Mouse (Mus musculus) frontal cortex, postnatal 25 days (tissue): ENCODE results near the gene Arl6ip1.
"Not testable (repeated sequence)": the region's sequence is repeated elsewhere in the genome, so short reads cannot be mapped to it uniquely, and the experiment has no call there.

Experiments used
- DNase-seq, 2 experiments: peaks; one replicate each; pipeline ENCODE4 v3.0.0; 2022; ENCODE audit warnings: low spot score in 2 of 2

Arl6ip1 gene

DNA sequence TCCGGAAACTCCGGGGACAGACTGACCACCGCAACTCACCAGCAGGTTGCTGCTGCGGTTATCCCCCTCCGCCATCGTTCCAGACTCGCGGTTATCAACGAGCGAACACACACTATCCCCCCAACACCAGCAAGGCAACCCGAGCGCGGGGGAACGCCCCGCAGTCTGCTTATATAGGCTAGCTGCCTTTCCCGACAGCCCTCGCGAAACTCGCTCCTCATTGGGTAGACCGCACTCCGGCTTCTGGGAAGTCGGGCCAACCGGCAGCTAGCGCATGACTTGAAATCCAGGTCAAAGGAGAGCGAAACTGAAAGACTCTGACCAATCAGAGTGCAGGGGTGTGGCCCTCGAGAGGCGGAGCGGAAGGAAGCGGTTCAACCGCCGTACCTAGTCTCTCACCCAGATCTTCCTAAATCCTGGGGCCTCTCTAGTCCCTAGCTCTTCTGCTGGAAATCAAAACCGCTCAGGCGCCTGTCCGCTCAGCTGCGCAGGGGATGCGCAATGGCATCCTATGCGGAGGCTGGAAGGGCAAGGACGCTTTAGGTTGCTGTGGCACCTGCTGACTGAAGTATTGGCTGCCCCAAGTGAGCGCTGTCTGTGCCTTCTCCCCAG, at the start of gene Arl6ip1:
Gene Arl6ip1 (minus strand): TSS at position 233 of the 612 bp plus-strand sequence.
- peak; percentile 90 to 94 for DNase-seq

DNA sequence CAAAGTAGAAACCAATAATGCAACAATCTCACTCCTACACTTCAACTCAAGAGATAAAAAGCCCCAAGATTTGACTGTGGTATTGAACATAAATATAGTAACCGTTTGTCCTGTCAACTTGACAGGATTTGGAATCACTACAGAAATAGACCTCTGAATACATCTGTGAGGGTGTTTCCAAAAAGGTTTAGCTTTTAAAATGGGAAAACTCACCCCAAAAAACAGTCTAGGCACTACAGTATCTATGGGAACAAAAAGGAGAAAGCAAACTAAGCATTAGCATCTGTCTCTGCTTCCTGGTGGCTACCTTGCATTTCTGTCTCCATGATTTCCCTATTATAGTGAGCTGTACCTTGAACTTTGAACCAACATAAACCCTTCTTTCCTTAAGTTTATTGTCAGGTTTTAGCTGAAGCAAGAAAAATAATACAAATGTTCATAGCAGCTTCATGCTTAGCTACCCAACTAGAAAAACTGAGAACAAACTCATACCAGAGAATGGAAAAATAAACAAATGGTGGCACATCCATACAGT, 46.4 kb upstream of the Arl6ip1 start:
- no peak for DNase-seq

DNA sequence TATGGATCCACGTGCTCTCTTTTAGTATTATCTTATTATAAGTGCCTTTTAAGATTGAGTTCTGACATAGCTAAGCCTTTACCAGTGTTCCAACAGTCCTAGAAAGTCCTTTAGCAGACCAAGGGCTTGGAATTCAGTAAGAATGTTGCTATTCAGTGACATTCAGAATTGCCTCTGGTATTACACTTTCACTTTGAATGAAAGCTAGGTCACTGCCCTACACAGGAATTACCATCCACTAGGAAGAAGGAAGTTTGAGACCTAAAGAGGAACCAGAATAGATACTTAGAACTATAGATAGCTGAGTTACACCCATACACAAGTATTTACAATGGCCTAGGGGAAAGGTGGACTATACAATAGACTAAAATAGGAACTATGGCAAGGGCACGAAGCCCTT, 40.7 kb upstream of the Arl6ip1 start:
- not testable (repeated sequence) for DNase-seq

DNA sequence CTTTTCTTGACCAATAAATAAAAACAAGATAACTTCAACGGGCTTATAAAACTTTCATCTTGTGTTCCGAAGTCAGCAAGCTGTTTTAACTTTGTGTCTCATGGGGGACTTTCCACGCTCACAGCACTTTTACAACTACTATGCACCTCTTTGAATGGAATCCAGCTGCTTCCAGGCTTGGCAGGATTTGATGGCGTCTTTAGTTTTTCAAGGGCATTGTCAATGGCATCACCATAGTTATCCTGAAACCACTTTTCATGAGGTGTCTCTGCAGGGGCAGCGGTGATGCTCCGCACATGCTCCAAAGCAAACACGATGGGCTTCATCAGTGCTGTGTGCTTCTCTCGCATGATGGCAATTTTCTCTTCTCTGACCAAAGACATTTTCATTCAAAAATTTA, 33.5 kb upstream of the Arl6ip1 start:
- DNase-seq = no peak

DNA sequence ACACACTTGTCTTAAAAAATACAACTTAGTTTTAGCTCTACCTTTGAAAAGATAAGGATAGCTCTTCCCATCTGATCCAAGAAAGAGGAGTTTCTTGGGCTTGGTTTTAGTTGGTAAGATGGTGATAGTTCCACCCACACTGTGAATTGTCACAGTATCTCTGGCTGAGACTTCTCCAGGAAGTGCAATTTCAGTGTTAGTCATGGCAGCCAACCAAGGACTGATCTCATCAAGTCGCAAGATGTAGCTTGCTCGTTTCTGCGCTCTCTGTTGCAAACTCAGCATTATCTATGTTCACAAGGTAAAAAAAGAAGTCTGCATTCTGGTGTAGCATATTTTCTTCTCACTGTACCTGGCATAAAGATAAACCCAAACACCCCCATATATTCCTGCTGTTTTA, 30.7 kb upstream of the Arl6ip1 start:
- DNase-seq = peak in 1 of 2 experiments; percentile 16

DNA sequence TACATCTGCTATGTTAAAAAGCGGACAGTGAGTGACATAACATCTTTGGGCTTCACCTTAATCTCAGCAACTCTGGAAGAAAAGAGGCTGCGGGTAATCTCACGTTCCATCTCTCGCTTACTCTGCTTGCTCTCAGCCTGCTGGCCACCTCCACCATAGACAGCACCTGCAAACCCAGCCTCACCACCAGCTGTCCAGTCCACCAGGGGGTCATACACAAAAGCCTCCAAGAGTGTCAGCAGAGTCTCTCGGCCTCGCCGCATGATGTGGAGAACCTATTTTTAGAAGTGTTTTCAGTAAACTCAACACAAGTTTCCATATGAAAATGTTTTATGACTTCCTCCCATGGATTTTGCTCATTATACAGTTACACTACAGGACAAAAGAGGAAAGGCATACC, 27.0 kb upstream of the Arl6ip1 start:
- no peak for DNase-seq

DNA sequence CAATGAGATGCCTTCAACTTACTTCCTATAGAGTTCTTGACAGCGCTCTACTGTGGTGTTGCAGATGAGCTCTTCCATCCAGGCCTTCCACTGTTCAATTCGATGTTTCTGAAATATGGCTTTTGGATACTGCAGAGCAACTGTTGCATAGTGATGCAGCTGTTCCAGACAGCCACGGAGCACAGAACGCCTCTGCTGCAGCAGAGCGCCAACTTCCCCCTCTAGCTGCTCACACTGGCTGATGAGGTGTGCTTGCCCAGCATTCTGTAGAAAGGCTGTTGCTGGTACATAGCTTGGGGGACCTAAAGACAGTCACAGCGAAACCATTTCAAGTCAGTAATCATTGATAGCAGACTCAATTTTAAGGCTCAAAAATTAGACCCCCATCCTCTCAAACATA, 24.7 kb upstream of the Arl6ip1 start:
- no peak for DNase-seq

DNA sequence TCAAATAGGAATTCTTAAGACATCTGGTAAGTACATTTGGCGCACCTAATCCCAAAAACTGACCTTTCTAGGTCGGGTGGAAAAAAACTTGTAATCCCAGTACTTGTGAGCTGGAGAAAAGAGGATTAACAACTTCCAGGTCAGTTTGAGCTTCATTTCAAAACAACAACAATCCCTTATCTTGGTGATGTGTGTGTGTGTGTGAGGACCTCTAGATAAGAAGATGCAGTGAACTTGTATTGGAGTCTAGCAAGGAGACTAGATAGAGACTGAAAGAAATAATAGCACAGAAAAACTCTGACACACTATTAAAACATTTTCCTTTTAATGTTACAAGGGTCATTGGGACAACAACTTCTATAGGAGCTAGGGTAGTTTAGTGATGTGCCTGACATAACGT, 14.1 kb upstream of the Arl6ip1 start:
- no peak for DNase-seq

DNA sequence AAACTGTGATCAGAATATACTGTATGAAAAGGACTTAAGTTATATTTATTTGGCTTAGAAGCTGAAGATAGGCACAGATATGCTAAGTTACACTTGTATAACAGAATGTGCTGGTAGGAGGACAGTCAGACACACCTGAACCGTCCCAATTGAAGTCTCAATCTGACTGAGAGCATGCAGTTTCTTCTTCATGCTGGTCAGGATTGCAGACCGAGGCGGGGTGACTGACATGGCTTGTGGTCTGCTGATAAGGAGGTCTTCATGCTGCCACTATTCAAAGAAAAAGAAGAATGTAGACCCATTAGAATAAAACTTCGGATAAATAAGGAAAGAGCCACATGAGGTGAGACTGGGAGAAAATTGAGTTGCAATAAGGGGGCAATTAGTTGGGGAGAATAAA, 13.7 kb upstream of the Arl6ip1 start:
- DNase-seq = no peak

DNA sequence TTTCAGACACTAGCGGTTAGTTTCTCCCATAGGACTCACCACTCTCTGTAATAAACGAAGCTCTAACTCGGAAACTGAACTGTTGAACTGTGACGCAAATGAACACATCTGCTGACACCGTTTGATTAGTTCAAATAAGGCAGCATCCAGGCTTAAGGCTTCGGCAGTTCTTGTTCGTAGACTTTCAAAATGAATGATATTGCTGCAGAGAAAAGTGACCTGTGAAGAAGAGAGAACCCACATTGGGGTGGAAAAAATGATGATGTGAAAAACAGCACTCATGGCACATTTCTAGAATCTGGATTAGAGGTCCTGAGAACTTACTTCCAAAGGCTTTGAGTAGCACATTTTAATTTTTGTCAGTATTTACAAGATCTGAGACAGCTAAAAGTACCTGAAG, 11.8 kb upstream of the Arl6ip1 start:
- no peak for DNase-seq

DNA sequence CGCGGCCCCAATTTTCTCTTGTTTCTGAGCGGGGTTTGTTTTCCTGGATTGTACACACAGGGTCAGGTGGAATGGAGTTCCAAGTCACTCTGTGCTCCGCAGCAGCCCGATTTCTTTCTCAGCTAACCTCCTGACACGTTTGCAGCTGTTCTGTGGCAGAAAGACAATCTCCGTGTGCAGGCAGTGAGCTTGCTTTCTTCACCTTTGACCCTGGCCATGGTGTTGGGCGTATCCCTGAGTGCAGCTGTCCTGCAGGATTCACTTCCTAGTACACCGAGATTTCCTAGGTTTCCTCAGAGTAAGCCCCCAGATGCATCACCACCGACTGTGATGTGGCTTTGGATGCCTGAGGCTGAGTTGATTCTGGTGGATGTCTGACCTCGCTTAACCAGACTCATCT, 5.7 kb upstream of the Arl6ip1 start:
- no peak for DNase-seq

DNA sequence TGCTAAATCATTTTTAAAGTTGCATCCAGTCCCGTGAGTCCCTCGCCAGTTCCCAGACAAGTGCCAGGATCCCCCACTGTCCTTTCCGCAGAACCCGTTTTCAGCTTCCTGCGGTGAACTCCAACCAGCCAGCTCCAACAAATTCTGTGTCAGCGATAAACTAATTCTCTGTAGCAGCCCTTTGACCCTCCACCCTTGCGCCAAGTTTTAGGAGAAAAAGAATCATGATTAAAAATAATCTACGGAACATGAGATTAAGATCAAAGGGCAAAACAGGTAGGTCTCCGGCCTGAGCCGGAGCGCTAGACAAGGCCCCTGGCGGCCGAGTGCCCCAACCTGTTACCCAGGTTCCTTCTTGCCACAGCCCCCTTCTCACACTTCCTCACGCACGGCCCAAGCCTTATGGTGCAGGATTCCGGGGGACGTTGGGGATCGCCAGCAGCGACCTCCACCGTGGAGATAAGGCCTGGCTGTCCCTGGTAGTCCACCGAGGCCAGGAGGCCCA, 485 bp downstream of the Arl6ip1 start:
- DNase-seq = no peak

DNA sequence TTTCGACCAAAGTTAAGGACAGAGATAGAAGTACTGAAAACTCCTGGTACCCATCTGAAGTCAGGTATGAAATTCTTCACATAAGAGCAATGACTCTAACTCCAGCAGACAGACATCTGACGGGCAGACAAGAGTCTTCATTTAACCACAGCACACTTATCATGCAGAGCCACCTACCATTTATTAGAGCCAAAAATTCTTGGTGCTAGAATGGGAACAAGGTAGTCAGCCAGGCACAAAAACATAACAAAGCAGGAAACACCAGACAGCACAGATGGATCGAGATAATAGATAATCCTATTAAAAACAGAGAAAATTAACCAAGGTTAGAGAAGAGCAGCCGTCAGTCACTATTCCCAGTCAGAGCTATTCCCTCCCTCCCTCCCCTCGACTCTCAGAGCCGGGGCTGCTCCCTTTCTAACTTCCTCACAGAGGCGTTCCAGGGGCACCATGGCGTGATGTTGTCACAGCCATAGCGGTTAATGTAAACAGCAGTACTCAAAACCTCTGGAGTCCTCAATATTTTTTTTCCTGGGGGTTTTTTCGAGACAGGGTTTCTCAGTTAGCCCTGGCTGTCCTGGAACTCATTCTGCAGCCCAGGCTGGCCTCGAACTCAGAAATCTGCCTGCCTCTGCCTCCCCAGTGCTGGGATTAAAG, 3.1 kb downstream of the Arl6ip1 start:
- DNase-seq = no peak

DNA sequence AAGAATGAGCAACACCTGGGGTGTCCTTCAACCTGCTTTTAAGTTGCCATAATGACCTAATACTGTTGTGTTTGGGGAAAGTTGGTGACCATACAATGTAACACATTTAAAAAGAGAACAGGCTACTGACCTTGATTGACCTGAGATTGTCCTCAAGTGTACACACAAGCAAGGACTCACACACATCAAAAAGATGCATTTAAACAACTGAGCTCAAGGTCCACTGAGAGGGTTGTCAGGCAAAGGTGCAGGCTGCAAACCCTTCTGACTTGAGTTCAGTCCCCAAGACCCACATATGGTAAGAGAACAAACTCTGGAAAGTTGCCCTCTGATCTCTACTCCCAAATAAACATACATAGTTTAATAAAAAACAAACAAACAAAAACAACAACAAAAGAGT, 3.7 kb downstream of the Arl6ip1 start:
- DNase-seq = no peak

DNA sequence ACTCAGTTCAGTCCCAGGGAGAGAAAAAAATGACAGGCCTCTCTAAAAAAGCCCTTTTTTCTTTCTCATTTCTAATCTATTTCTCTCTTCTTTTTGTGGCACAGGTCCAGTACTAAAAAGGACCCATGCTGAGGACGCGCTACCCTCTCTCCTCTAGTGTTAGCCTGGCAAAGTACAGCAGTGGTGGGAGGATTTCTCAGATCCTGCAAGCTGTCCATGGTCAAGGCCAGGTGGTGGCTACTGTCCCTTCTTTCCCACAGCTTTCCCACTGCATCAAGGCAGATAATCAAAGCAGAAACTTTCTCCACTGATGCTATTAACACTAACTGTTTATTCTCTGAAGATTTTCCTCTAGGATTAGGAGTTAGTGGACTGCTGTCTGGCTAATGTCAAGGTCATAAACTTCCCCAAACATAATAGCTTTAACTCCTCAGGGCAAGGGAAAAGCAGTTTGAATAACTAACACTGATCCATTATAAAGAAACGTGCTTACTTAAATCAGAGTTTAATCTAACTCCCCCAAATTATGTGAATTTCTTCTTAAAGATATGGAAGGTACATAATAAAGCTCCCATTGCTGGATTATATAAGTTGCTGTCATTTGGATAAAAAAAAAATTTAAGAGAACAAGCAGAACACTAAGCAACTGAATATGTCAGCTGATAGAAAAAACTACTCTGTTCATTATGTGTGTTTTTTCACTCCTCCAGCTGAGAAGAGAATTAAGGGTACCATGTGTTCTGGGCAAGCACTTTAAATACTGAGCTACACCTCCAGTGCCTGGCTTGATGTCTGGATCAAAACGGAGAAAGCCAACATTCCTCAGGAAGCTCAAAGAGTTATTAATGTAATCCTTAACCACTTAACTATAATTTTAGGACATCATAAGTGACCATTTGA, 5.7 kb downstream of the Arl6ip1 start:
- no peak for DNase-seq

DNA sequence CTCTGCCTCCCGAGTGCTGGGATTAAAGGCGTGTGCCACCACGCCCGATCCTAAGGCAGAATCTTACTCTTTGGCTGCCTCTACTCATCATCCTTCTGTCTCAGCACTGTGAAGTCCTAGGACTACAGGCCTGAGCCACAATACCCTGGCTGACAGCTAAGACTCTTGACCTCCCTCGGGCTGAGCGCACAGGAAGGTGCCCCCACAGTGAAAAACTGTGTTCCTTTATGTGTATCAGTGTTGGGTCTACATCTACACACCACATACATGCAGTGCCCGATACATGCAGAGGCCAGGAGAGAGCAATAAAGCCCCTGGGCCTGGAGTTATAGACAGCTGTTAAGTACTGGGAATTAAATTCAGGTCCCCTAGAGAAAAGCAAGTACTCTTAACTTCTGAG, 7.2 kb downstream of the Arl6ip1 start:
- DNase-seq = no peak

DNA sequence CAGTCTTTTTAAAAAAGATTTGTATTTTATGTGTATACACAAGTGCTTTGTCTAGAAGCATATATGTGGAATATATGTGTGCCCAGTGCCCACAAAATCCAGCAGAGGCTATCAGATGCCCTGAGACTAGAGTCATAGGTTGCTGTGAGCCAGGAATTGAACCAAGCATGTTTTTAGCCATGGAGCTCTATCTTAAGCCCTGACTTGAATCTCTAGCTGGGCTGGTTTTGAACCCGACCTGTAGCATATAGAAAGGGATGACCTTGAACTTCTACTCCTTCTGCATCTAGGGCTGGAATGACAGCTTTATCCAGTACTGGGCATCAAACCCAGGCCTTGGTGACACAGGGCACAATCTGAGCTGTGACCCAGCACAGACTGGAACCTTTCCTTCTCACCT, 8.8 kb downstream of the Arl6ip1 start:
- DNase-seq = no peak

DNA sequence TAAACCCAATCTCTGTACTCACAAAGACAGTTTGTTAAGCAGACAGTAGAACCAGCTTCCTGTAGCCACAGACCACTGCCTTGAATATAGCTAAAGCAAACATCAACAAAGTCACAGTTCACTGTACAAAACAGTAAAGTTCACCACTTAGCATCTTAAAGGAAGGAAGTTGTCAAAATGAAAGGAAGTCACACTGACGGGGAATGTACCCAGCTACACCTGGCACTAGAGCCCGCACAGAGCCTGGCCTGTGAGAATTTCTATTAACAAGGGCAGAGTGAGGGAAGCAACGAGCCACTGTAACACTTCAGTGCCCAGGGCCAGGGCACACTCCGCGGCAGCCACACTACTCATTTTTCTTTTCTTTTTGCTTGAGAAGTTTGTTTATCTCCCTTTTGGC, 9.5 kb downstream of the Arl6ip1 start:
- no peak for DNase-seq

DNA sequence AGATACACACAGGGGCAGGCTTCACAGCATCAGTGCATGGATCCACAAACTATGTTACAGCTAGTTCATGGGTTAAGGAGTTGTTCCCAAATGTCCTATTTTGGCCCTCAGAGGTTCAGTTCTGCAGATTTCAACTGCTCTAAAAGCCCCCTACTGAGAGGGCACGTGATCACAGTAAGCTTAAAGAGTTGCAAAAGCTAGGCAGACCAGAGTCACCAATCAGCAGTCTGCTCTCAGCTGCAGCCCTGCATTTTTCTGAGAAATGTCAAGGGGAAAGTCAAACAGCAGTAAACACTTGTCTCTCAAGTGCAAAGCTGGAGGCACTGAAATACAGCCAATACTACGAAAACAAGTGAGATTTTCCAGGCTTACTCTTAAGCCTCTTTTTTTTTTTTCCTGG, 10.3 kb downstream of the Arl6ip1 start:
- no peak for DNase-seq

DNA sequence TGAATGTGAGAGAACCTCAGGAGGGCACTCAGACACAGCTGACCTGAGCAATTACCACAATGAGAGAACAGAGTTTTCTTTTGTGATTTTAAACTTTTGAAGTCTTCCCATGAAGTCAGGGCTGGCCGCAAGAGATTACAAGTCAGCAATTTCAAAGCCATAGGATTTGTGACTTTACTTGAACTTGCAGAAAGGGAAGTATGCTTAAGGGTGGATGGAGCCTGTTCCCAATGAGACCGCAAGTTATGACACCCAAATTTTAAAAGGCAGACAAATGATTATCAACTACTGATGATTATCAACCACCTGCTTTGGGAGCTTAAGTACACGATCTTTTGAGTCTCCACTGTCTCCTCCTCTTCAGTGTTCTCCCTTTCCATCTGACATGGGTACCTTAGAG, 11.0 kb downstream of the Arl6ip1 start:
- no peak for DNase-seq

DNA sequence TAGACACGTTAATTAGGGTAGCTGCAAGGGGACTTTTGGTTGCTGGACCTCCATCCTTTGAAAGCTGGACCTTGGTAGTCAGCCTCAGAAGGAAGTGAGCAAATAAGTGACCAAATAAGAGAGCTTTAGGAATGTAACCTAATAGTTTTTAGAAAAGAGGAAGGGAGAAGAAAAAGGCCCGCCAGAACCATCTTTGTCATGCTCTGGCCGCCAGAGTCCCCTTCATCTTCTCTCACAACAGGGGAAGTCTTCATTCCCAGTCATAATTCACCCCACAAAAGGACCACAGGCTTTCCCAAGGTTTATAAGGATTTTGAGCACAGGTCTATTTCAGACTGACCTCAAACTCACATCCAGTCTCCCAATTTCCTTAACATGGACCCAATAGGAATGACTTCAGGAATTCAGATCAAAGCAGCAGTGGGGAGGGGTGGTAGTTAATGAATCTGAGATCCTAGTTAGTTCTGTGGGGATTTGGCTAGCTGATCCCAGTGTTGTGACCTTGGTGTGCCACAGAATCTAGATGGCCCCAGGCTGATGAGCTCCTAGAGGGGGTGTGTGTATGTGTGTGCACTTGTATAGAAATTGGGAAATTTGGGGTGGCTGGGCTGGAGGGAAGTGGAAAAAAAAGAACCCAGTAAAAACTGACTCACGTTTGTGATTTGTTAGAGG, 11.8 kb downstream of the Arl6ip1 start:
- DNase-seq = no peak
